Mouse (Mus musculus): ENCODE results near the gene Shbg.

Gene Shbg

GRCm38 (mm10) chr11:69617805-69618204, at the start of gene Shbg:
Gene Shbg, minus strand, starts transcription at chr11:69617905.
- DNase-seq, result no peak

GRCm38 (mm10) chr11:69666665-69667005, 48.9 kb upstream of the Shbg start:
- no peak for DNase-seq

DNA sequence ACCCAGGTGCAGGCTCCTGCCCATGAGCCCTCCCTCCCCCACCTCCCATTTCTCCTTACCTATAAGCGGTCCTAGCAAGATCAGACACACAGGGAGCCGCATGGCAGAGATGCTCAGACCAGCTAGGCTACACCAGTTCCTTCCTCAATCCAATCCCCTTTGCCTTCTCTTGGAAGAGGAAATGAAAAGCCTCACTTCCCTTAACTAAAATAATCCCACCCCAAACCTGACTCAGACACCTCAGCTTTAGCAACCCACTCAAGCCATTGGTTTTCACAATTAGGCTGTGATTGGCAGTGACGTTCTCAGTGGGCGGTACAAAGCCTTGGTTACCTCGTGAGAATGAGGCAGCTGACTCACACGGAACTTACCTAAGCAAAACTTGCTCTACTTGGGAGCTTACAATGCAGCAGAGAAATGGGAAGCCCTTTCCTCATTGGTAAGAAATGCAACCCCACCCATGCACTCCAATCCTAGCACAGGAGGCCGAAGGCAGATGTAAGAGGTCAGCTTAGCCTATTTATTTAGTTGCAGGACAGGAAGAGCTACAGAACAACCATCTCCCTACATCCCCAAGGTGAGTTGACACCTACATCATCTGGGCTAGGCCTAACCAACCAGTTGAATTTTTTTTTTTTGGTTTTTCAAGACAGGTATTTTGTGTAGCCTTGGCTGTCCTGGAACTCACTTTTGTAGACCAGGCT, 48.4 kb upstream of the Shbg start, which contains the start of gene Cd68:
Gene Cd68, minus strand, starts transcription at position 193 of the 704 bp plus-strand sequence.
- no peak for DNase-seq

DNA sequence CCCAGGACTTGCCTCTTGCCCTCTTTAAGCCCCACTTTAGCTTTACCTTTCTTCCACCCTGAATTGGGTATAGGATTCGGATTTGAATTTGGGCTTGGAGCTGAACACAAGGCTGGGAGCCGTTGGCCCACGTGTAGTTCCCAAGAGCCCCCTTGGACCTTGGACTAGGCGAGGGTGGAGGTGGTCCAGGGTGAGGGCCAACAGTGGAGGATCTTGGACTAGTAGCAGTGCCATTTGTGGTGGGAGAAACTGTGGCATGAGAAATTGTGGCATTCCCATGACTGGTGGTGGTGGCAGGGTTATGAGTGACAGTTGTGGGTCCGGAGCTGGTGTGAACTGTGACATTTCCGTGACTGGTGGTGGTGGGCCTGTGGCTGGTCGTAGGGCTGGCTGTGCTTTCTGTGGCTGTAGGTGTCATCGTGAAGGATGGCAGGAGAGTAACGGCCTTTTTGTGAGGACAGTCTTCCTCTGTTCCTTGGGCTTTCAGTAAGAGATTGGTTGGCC, 47.8 kb upstream of the Shbg start:
- DNase-seq, result no peak

DNA sequence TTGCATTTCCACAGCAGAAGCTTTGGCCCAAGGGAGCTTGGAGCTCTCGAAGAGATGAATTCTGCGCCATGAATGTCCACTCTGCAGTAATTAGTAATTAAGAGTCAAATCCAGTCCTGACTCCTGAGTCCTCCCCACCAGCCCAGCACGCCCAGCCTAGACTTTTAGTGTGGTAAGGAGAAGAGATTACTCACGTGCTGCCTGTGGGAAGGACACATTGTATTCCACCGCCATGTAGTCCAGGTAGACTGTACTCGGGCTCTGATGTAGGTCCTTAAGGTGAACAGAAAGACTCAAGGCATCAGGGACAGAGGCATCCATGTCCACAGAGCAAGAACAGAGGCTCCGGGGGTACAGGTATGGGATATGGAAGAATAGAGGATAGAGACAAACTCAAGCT, 47.1 kb upstream of the Shbg start:
- DNase-seq, result no peak

GRCm38 (mm10) chr11:69663795-69664194, 46.1 kb upstream of the Shbg start:
- no peak for DNase-seq

GRCm38 (mm10) chr11:69662967-69663671, 45.4 kb upstream of the Shbg start:
- DNase-seq, result no peak

DNA sequence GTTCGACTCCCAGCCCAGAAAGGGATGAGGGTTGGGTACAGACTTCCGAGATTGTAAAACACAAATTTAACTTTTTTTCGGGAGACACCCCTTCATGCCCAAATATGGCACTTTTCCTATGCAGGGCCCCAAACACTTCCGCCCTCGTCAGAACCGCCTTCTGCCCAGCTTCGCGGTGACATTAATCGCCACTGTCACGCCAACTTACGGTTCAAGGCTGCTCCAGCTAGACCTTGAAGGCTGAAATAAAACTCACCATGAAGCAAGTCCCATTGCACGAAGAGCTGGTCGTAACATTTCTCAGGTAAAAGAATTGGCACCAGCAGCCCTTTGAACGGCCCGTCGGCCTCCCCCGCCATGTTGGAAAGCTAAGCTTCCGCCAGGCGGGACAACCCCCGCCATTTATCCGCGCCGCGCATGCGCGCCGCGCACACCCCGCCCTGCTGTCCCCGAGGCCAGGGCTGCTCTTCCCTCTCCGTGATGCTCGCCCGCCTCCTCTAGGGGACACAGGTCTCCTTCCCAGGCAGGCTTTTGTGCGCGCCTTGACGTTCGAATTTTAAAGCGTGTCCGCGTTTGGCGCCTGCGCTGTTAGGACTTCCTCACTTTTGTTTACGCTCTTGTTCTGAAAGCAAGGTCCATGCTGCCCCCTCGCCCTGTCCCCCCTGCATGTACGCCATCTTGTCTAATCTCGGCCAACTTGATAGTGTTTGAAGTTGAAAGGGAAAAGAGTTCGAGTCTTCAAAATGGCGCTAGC, 44.7 kb upstream of the Shbg start, which contains the start of gene Mpdu1:
Gene Mpdu1, minus strand, starts transcription at position 430 of the 754 bp plus-strand sequence.
- peak; percentile 94 for DNase-seq

GRCm38 (mm10) chr11:69661221-69661881, 43.6 kb upstream of the Shbg start:
- no peak for DNase-seq

GRCm38 (mm10) chr11:69657462-69657881, 39.8 kb upstream of the Shbg start:
- no peak for DNase-seq

DNA sequence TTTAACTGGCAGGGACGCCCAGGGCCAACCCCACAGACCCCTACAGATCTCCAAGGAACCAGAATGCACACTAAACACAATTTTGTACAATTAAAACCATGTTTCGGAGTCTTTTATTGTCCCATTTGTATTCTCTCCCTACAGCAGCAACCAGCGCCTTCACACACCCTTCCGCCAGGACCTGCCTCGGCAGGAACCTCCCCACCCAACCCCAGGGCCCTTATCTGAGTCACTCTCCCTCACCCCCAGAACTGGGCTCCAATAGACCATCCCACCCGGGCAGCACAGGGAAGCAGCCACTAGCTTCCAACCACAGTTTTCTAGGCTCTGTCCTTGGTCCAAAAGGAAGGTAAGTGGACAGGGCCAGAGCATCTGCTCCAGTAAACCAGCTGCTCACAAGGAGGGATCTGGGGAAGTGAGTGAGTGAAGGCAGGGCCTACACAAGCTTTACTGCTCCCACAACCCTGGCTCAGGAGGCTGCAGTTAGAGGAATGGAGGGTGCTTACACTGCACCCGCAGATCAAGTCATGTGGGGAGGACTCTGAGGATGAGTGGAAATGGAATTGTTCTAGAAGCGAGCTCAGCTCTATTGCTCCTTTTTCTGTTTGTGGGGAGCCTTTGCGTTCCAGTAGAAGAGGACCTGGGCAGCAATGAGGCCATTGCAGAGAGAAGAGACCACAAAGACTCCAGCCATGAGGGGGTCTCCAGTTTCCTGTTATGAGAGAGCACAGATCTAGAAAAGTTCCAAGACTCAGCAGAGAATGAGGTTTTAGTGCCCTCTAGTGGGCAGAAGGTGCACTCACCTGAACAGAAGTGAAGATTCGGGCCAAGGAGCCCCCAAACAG, 39.1 kb upstream of the Shbg start:
- peak; percentile 70 for DNase-seq

- DNase-seq, result no peak
These were observed 38.4 kb upstream of the Shbg start for GRCm38 (mm10) chr11:69656065-69656455.

DNA sequence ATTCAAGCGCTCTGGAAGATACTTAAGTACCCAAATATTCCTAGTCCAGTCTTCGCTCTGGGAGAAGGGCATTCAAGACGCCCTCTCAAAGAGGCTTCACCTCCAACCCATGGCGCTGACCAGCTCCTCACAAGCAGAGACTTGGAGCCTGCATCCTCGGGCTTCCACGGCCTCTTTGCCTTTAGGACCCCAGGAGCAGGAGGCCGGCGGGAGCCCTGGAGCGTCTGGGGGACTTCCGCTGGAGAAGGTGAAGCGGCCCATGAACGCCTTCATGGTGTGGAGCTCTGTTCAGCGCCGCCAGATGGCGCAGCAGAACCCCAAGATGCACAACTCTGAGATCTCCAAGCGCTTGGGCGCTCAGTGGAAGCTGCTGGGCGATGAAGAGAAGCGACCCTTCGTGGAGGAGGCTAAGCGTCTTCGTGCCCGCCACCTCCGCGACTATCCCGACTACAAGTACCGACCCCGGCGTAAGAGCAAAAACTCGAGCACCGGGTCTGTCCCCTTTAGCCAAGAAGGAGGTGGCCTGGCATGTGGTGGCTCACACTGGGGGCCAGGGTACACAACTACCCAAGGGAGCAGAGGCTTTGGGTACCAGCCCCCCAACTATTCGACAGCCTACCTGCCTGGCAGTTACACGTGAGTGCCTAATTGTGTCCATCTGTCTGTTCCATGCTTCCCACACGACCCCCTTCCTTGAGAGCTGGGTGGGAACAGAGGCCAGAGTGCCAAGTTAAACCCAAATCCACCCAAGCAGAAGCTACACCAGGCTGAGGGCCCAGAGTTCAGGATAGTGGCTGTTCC, 37.8 kb upstream of the Shbg start, which contains the start of gene Sox15:
Gene Sox15, plus strand, starts transcription at position 51 of the 801 bp plus-strand sequence.
- DNase-seq, result no peak

- DNase-seq, result no peak
These were observed 37.1 kb upstream of the Shbg start for GRCm38 (mm10) chr11:69654760-69655159.

DNA sequence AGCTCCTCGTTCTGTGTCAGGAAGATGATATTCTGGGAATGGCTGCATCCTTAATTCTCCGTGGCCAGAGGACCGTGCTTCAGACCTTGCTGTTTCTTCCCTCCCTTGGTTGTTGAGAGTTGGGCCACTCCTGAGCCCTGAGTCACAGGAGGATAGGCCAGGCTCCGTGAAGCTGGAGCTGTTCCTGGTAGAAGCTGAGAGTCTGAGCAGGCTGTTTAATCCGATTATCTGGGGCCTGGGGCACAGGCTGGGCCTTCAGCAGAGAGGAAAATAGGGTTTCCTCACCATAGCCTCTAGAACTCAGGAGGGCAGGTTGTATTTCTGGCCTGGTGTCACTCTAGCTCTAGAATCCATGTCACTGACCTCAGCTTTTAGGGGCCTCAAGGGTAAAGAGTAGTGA, 35.7 kb upstream of the Shbg start:
- DNase-seq, result no peak

- no peak for DNase-seq
These were observed 28.2 kb upstream of the Shbg start for GRCm38 (mm10) chr11:69645860-69646259.

DNA sequence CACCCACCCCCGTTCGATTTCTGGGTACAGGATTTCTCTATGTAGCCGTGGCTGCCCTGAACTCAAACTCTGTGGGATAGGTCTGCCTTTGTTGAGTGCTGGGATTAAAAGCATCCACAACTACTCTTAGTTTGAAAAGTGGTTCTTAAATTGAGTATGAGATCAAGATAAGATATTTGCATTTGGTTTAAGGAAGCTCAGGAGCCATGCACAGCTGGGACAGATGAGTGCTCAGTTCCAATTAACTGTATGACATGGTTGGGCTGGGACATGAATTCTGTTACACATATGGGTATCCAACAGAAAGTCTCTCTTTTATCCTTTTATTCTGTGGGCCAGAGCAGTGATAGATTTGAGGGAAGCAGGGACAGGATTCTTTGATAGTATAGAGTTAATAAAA, 17.8 kb upstream of the Shbg start:
- no peak for DNase-seq

GRCm38 (mm10) chr11:69633128-69633866, 15.6 kb upstream of the Shbg start:
- DNase-seq, result no peak

DNA sequence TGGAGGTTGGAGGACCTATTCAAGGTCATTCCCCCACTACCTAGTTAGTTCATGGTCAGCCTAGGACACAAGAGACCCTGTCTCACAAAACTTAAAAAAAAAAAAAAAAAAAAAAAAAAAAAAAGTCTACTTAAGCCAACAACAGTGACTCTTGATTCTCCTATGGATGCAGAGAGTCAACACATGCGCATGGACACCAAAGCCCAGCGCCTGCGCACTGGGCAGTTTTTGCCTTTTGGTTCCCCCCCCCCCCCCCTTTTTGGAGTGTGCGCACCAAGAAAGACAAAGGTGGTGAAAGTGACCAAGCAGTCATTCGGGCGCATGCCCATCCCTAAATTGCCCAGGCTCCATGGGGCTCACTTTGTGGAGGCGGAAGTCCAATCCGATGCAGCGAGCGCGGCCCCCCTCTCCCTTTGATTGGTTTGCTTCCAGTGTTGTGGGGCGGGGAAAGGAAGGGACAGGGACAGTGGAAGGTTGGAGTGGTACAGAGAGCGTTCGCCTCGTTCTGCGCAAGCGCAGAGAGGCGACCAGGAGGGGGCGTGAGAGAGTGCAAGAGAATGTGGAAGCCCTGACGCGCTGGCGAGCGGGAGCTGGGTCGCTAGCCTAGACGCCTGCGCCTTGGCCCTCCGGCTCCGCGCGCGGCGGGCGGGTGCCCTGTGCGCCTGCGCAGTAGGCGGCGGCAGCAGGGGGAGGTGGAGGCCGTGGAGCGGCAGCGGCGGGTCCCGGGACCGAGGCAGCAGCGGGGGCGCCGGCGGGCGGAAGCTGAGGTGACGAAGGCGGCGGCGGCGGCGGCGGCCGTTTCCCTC, 14.8 kb upstream of the Shbg start, which contains the start of gene Fxr2:
Gene Fxr2, plus strand, starts transcription at position 707 of the 806 bp plus-strand sequence.
- peak; percentile 100 for DNase-seq
